Mouse (Mus musculus) liver, adult 2 months (tissue): ENCODE measurements around the gene Stap2.

Source experiments
- CTCF ChIP-seq: fragments of 200-500 bp; IDR thresholded peaks from 2 replicates; pipeline ENCODE4 v1.5.1; 2011; ENCODE audit warnings: low read depth, low read length, control low read depth
- POLR2A ChIP-seq: fragments of 200-500 bp; IDR thresholded peaks from 2 replicates; pipeline ENCODE4 v1.6.1; 2011; ENCODE audit warnings: low read length, control low read depth; ENCODE audit not compliant: insufficient read depth; ENCODE audit errors: extremely low read depth

GRCm38 (mm10) chr17:56038583-56039261 is 33.3 kb upstream of the Stap2 start:
- no peak for TF ChIP-seq CTCF
- TF ChIP-seq POLR2A, result no peak
